Mouse (Mus musculus) C3H10T1/2 (cell line): Measurements from ENCODE around the gene Lyrm2. TPM values are rescaled to one million over a fixed set of nuclear protein-coding genes. Genes with fewer than 3 reads are reported as not detected.

Experiments
- polyA plus RNA-seq, 2 experiments: library from polyadenylated mRNA; unstranded; fragments of >200 nt; fragmentation: generic; extraction: Trizol; gene quantifications; one replicate each; pipeline ENCODE4 v1.2.1; 2012; ENCODE audit warnings: missing spikeins in 2 of 2

The Lyrm2 gene
- 10 to 100 TPM in 1 of 2 experiments, 1 to 10 TPM in 1; 2.5 to 38.5 TPM for polyA plus RNA-seq

DNA sequence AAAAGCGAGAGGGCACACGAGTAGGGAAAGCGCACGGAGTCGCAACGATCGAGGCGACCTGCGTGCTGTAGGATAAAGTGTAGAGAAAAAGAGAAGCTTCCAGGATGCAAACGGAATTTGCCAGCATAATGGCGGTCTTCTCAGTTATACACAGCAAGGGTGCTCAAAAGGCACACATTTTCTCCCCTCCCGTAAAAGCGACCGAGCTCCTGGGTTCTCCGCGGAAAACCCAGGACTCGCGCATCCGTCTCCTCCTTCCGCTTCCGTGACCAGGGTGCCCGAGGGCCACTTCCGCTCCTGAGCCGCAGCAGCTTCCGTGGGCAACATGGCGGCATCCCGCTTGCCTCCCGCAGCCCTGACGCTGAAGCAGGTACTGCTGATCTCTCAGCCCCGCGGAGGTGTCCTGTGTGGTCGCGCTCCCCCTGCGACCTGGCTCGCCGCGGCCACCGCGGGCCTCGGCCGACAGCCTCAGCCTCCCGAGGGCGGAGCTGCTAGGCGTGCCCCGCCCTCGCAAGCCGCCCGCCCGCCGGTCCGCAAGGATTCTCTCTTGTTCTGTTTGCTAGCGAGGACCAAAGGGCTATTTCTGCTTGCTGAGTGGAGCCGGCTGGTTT, at the start of gene Lyrm2:
Lyrm2 (plus strand) TSS at position 288 of the 611 bp plus-strand sequence.

Other genes starting within 250 kb of the Lyrm2 start
- not detected for gene Gja10, start 197.5 kb upstream of the Lyrm2 start, polyA plus RNA-seq
- 1 to 10 TPM in 1 of 2 experiments, under 1 TPM in 1; 0.25 to 1.8 TPM for gene Casp8ap2, start 184.8 kb upstream of the Lyrm2 start, polyA plus RNA-seq
- 1 to 10 TPM; 2.7 to 7.1 TPM for gene Mdn1, start 143.1 kb upstream of the Lyrm2 start, polyA plus RNA-seq
- 1 to 10 TPM in 1 of 2 experiments, under 1 TPM in 1; 0.14 to 1.3 TPM for gene Ankrd6, start 150.6 kb downstream of the Lyrm2 start, polyA plus RNA-seq
- under 1 TPM; 0.18 to 0.27 TPM for gene Rragd, start 182.8 kb downstream of the Lyrm2 start, polyA plus RNA-seq
- 10 to 100 TPM; 25.5 to 29.1 TPM for gene Ube2j1, start 231.2 kb downstream of the Lyrm2 start, polyA plus RNA-seq